ENCODE assay signal across 8 mouse cellular contexts in genomic region chr16:34125595-34125994, GRCm38 (mm10).
DNase-seq lines count a peak whose midpoint lies in the region; ATAC-seq and TF ChIP-seq lines count a peak whose summit lies in the region.

No protein-coding gene starts in this region.

- H3K4me2 ChIP-seq in liver, embryonic 12.5 days: no peak overlapping the region
- H3K4me2 ChIP-seq in intestine, postnatal 0 days (replicated peaks; ENCODE audit: low read depth): no peak overlapping the region
- no peak overlapping the region for H3K4me2 ChIP-seq in midbrain, embryonic 14.5 days (ENCODE audit: low read length)

- H3K36me3 ChIP-seq in liver, embryonic 12.5 days: no peaks in the 10 kb centered on the region
- H3K36me3 ChIP-seq in intestine, postnatal 0 days (ENCODE audit: control insufficient read depth, insufficient read depth): no peaks in the 10 kb centered on the region
- H3K36me3 ChIP-seq in midbrain, embryonic 14.5 days (ENCODE audit: control insufficient read depth, insufficient read depth, low read length): 0 out of 2 replicates have a peak, but pooled peaks cover 4% of the 10 kb centered on the region

- TF ChIP-seq CTCF in cortical plate, adult 2 months (IDR thresholded peaks at IDR 0.05; ENCODE audit: extremely low read depth, insufficient read depth, low read length): peak; percentile 97
- TF ChIP-seq CTCF in intestine, postnatal 0 days (IDR thresholded peaks at IDR 0.05; ENCODE audit: low read depth): peak; percentile 86

- H3K9ac ChIP-seq in liver, embryonic 12.5 days: no peak overlapping the region
- no peak overlapping the region for H3K9ac ChIP-seq in intestine, postnatal 0 days (ENCODE audit: low read depth, low read length)
- H3K9ac ChIP-seq in midbrain, embryonic 14.5 days (replicated peaks; ENCODE audit: low read length): no peak overlapping the region

- H3K9me3 ChIP-seq in liver, embryonic 12.5 days (replicated peaks): no peaks in the 10 kb centered on the region
- no peaks in the 10 kb centered on the region for H3K9me3 ChIP-seq in intestine, postnatal 0 days (ENCODE audit: control insufficient read depth)
- no peaks in the 10 kb centered on the region for H3K9me3 ChIP-seq in midbrain, embryonic 14.5 days (ENCODE audit: control insufficient read depth, low read length)

- intact Hi-C loops in gastrocnemius, postnatal 14 days (cut with DNase I; ENCODE audit: low total_unique reads): loop anchor here (1.0 to 10.0 kb wide), 3 partner anchors 57 to 300 kb away; no protein-coding TSS in a partner anchor
- intact Hi-C loops in left cerebral cortex, postnatal 36 days (cut with DNase I): loop anchor here (5.0 to 10.0 kb wide), 2 partner anchors 47 to 169 kb away; no protein-coding TSS in a partner anchor

- 3% methylated on average over 2 of the region's 2 CpGs for WGBS in liver, embryonic 12.5 days (ENCODE audit: insufficient replicate concordance)
- 5% methylated on average over 2 of the region's 2 CpGs for WGBS in intestine, postnatal 0 days
- WGBS in midbrain, embryonic 14.5 days: 3% methylated on average over 2 of the region's 2 CpGs

- H3K4me1 ChIP-seq in liver, embryonic 12.5 days: no peaks in the 10 kb centered on the region
- peaks cover 7% of the 10 kb centered on the region for H3K4me1 ChIP-seq in cortical plate, adult 2 months (ENCODE audit: control insufficient read depth, insufficient read depth, low read length)
- H3K4me1 ChIP-seq in intestine, postnatal 0 days (replicated peaks; ENCODE audit: control insufficient read depth, insufficient read depth, low read length): no peaks in the 10 kb centered on the region
- 0 out of 2 replicates have a peak, but pooled peaks cover 7% of the 10 kb centered on the region for H3K4me1 ChIP-seq in midbrain, embryonic 14.5 days (ENCODE audit: control insufficient read depth, insufficient read depth, low read length)

- peak; percentile 38 for DNase-seq in liver
- peak; percentile 73 for DNase-seq in gastrocnemius, postnatal 14 days
- DNase-seq in left cerebral cortex, postnatal 36 days (ENCODE audit: low spot score in 2 of 2): peak; percentile 77 to 83
- DNase-seq in midbrain, embryonic 14.5 days: peak; percentile 82
- peak; percentile 24 to 68 for DNase-seq in spleen, postnatal 10 days (ENCODE audit: low spot score in 2 of 2)

- ATAC-seq in liver, embryonic 12.5 days: no peak
- peak; percentile 30; the same call in 1 of the 2 replicates for ATAC-seq in intestine, postnatal 0 days
- ATAC-seq in midbrain, embryonic 14.5 days (ENCODE audit: low FRiP score, low TSS enrichment): no peak; the same call in 1 of the 2 replicates

- TF ChIP-seq POLR2A in cortical plate, adult 2 months (IDR thresholded peaks at IDR 0.05; ENCODE audit: extremely low read depth, insufficient read depth, low read length): no peak

- peaks cover 10% of the 10 kb centered on the region; the same call in 1 of the 2 replicates for H3K27me3 ChIP-seq in liver, embryonic 12.5 days (replicated peaks)
- peaks cover 19% of the 10 kb centered on the region for H3K27me3 ChIP-seq in intestine, postnatal 0 days (replicated peaks; ENCODE audit: control insufficient read depth, insufficient read depth, low read length)
- no peaks in the 10 kb centered on the region for H3K27me3 ChIP-seq in midbrain, embryonic 14.5 days (ENCODE audit: control insufficient read depth, insufficient read depth, low read length)

- H3K27ac ChIP-seq in liver, embryonic 12.5 days: no peak overlapping the region
- no peak overlapping the region for H3K27ac ChIP-seq in cortical plate, adult 2 months (ENCODE audit: insufficient read depth, low read length)
- no peak overlapping the region for H3K27ac ChIP-seq in intestine, postnatal 0 days (ENCODE audit: low read depth, low read length)
- 0 out of 2 replicates have a peak overlapping the region, but pooled peaks have one; percentile 26 for H3K27ac ChIP-seq in midbrain, embryonic 14.5 days (replicated peaks; ENCODE audit: low read depth, low read length)

- H3K4me3 ChIP-seq in liver, embryonic 12.5 days: no peak overlapping the region
- no peak overlapping the region for H3K4me3 ChIP-seq in cortical plate, adult 2 months (ENCODE audit: insufficient read depth, low read length)
- no peak overlapping the region for H3K4me3 ChIP-seq in intestine, postnatal 0 days (ENCODE audit: low read depth, low read length)
- no peak overlapping the region for H3K4me3 ChIP-seq in midbrain, embryonic 14.5 days (replicated peaks; ENCODE audit: low read depth, low read length)
